Mouse (Mus musculus) Patski (cell line): ENCODE data around the gene Gtf2ird2. TPM values are rescaled to one million over a fixed set of nuclear protein-coding genes. Genes with fewer than 3 reads are reported as not detected.

ENCODE experiments used
- ATAC-seq: fragments of 100-300 bp; one replicate; pipeline ENCODE4 v1.8.0; 2021
- CTCF ChIA-PET: fragments of 350-600 bp; sonication (Branson Sonifier 250); formaldehyde crosslinking; loops from one replicate; lab custom pipeline; 2022; ENCODE audit warnings: inconsistent platforms; lab: Charles Lee
- POLR2A ChIA-PET: fragments of 350-600 bp; sonication (Branson Sonifier 250); formaldehyde crosslinking; loops from one replicate; lab custom pipeline; 2022; ENCODE audit warnings: antibody characterized with exemption, inconsistent platforms; lab: Charles Lee
- DNase-seq: peaks from one replicate; pipeline ENCODE4 v3.0.0-alpha.2; 2011; ENCODE audit warnings: low read depth, low spot score
- H3K27me3 ChIP-seq: fragments of 371-371 bp; one replicate; pipeline ENCODE4 v1.5.1; 2021
- CTCF ChIP-seq: fragments of 100-300 bp; IDR thresholded peaks from one replicate; pipeline ENCODE4 v1.5.1; 2021
- in situ Hi-C: fragments of 300-500 bp; cut with MboI; formaldehyde crosslinking; loops from 3 replicates; pipeline ENCODE4 v1.11.1; 2018; ENCODE audit warnings: low pct_unique_long_range_greater_than_20kb, mixed read lengths
- polyA plus RNA-seq: library from polyadenylated mRNA; unstranded; gene quantifications from one replicate; pipeline ENCODE4 v1.2.3, GENCODE M21; 2021

Gtf2ird2 gene
- polyA plus RNA-seq, 1 experiment from 2014 or later = 11.1 TPM

GRCm38 (mm10) chr5:134232111-134232510, 48.3 kb downstream of the Gtf2ird2 start:
- in situ Hi-C loops = no loop called here
- DNase-seq = no peak
- H3K27me3 ChIP-seq = no peaks in the 10 kb centered on the region

GRCm38 (mm10) chr5:134232568-134232967, 48.7 kb downstream of the Gtf2ird2 start:
- POLR2A ChIA-PET = interaction anchor here (0.7 kb wide), 1 partner anchor 104 kb away, joined by 4 read pairs; no protein-coding TSS in a partner anchor
- ATAC-seq (no peak), DNase-seq (no peak)
- in situ Hi-C loops = no loop called here
- H3K27me3 ChIP-seq = no peaks in the 10 kb centered on the region
- CTCF ChIA-PET = no interaction called here
- TF ChIP-seq CTCF = no peak

More at GRCm38 (mm10) chr5:134232111-134232510, 48.3 kb downstream of the Gtf2ird2 start:
- ChIA-PET POLR2A (no interaction called here), CTCF (no interaction called here)
- no peak for TF ChIP-seq CTCF
- no peak for ATAC-seq

- POLR2A ChIA-PET = interaction anchor here (0.7 kb wide), 1 partner anchor 103 kb away, joined by 4 read pairs; no protein-coding TSS in a partner anchor
- TF ChIP-seq CTCF = no peak
- no peaks in the 10 kb centered on the region for H3K27me3 ChIP-seq
- DNase-seq (no peak), ATAC-seq (no peak)
- CTCF ChIA-PET = no interaction called here
- in situ Hi-C loops = no loop called here
Observed at GRCm38 (mm10) chr5:134233244-134233651, 49.4 kb downstream of the Gtf2ird2 start.

GRCm38 (mm10) chr5:134234205-134234604, 50.4 kb downstream of the Gtf2ird2 start:
- no peak for DNase-seq
- in situ Hi-C loops = no loop called here
- CTCF ChIA-PET = interaction anchor here (1.3 to 1.4 kb wide), 2 partner anchors 16 to 48 kb away, joined by 3 to 6 read pairs; no protein-coding TSS in a partner anchor

GRCm38 (mm10) chr5:134235111-134235510, 51.3 kb downstream of the Gtf2ird2 start:
- in situ Hi-C loops = no loop called here
- ChIA-PET POLR2A (no interaction called here), CTCF (interaction anchor here (1.3 to 1.4 kb wide), 2 partner anchors 15 to 49 kb away, joined by 3 to 6 read pairs; no protein-coding TSS in a partner anchor)
- no peaks in the 10 kb centered on the region for H3K27me3 ChIP-seq
- DNase-seq (no peak), ATAC-seq (no peak)
- TF ChIP-seq CTCF = no peak

More at GRCm38 (mm10) chr5:134234205-134234604, 50.4 kb downstream of the Gtf2ird2 start:
- H3K27me3 ChIP-seq = no peaks in the 10 kb centered on the region
- POLR2A ChIA-PET = no interaction called here
- ATAC-seq = no peak
- no peak for TF ChIP-seq CTCF

GRCm38 (mm10) chr5:134236241-134236640, 52.4 kb downstream of the Gtf2ird2 start:
- ChIA-PET POLR2A (no interaction called here), CTCF (interaction anchor here (1.2 kb wide), 1 partner anchor 8 kb away, joined by 3 read pairs; no protein-coding TSS in a partner anchor)
- no peaks in the 10 kb centered on the region for H3K27me3 ChIP-seq
- in situ Hi-C loops = no loop called here
- TF ChIP-seq CTCF = no peak
- DNase-seq (no peak), ATAC-seq (no peak)

- H3K27me3 ChIP-seq = no peaks in the 10 kb centered on the region
- in situ Hi-C loops = no loop called here
- no peak for DNase-seq
- TF ChIP-seq CTCF = no peak
- POLR2A ChIA-PET = no interaction called here
- no peak for ATAC-seq
- CTCF ChIA-PET = interaction anchor here (1.2 kb wide), 1 partner anchor 8 kb away, joined by 3 read pairs; no protein-coding TSS in a partner anchor
Observed at GRCm38 (mm10) chr5:134236796-134237195, 53.0 kb downstream of the Gtf2ird2 start.

GRCm38 (mm10) chr5:134237508-134237907, 53.7 kb downstream of the Gtf2ird2 start:
- ATAC-seq (no peak), DNase-seq (no peak)
- H3K27me3 ChIP-seq = no peaks in the 10 kb centered on the region
- CTCF ChIA-PET = no interaction called here
- in situ Hi-C loops = no loop called here
- no peak for TF ChIP-seq CTCF
- POLR2A ChIA-PET = no interaction called here

GRCm38 (mm10) chr5:134237936-134238760, 54.3 kb downstream of the Gtf2ird2 start:
- ChIA-PET CTCF (interaction anchor here (2.1 kb wide), 1 partner anchor 10 kb away, joined by 5 read pairs; no protein-coding TSS in a partner anchor), POLR2A (no interaction called here)
- no peak for TF ChIP-seq CTCF
- ATAC-seq (no peak), DNase-seq (no peak)
- in situ Hi-C loops = no loop called here
- H3K27me3 ChIP-seq = no peaks in the 10 kb centered on the region

- H3K27me3 ChIP-seq = no peaks in the 10 kb centered on the region
- no peak for DNase-seq
- no peak for TF ChIP-seq CTCF
- CTCF ChIA-PET = interaction anchor here (3.1 kb wide), 1 partner anchor 16 kb away, joined by 10 read pairs; no protein-coding TSS in a partner anchor
- ATAC-seq = no peak
- in situ Hi-C loops = no loop called here
- POLR2A ChIA-PET = no interaction called here
Observed at GRCm38 (mm10) chr5:134241831-134242230, 58.0 kb downstream of the Gtf2ird2 start.
